Mouse (Mus musculus) heart, embryonic 13.5 days (tissue): ENCODE measurements at regions not wholly inside any gene's neighbourhood (a gene's known extent, or its start where the extent isn't known, plus 50 kb on each side); places are given as distances from the start of the nearest gene placed in this dataset.
A peak's percentile ranks its signal among the peaks of the same experiment; 100 is the strongest.

Source experiments
- ATAC-seq: fragments of 200-750 bp; cut with Nextera tagmentation; 2 replicates; pipeline ENCODE4 v1.8.0; 2017; ENCODE audit warnings: moderate TSS enrichment; ENCODE audit not compliant: insufficient number of reproducible peaks, low FRiP score, low TSS enrichment; ENCODE audit errors: extremely low read depth
- H3K27ac ChIP-seq: fragments of 300-500 bp; sonication (generic); replicated peaks from 2 replicates; pipeline ENCODE4 v1.5.1; 2015; ENCODE audit warnings: moderate library complexity, mild to moderate bottlenecking, inconsistent platforms
- H3K27me3 ChIP-seq: fragments of 300-500 bp; sonication (generic); replicated peaks from 2 replicates; pipeline ENCODE4 v1.6.1; 2015; ENCODE audit warnings: mild to moderate bottlenecking, inconsistent platforms
- H3K36me3 ChIP-seq: fragments of 300-500 bp; sonication (generic); 2 replicates; pipeline ENCODE4 v1.6.1; 2015; ENCODE audit warnings: mild to moderate bottlenecking, inconsistent platforms
- H3K4me1 ChIP-seq: fragments of 300-500 bp; sonication (generic); 2 replicates; pipeline ENCODE4 v1.6.1; 2015; ENCODE audit warnings: inconsistent platforms
- H3K4me2 ChIP-seq: fragments of 300-500 bp; sonication (generic); 2 replicates; pipeline ENCODE4 v1.6.1; 2015; ENCODE audit warnings: inconsistent platforms, mild to moderate bottlenecking, moderate library complexity
- H3K4me3 ChIP-seq: fragments of 300-500 bp; sonication (generic); 2 replicates; pipeline ENCODE4 v1.5.1; 2015; ENCODE audit warnings: moderate library complexity, mild to moderate bottlenecking, inconsistent platforms
- H3K9ac ChIP-seq: fragments of 300-500 bp; sonication (generic); 2 replicates; pipeline ENCODE4 v1.6.1; 2015; ENCODE audit warnings: inconsistent platforms, mild to moderate bottlenecking, moderate library complexity
- H3K9me3 ChIP-seq: fragments of 300-500 bp; sonication (generic); 2 replicates; pipeline ENCODE4 v1.6.1; 2016; ENCODE audit warnings: inconsistent platforms
- WGBS: fragments of 180-500 bp; shearing (Covaris S2); methylation state at CpG from one replicate; pipeline ENCODE4 v1.1.7; 2015; ENCODE audit warnings: mixed read lengths; 5-methylcytosine and 5-hydroxymethylcytosine counted together

DNA sequence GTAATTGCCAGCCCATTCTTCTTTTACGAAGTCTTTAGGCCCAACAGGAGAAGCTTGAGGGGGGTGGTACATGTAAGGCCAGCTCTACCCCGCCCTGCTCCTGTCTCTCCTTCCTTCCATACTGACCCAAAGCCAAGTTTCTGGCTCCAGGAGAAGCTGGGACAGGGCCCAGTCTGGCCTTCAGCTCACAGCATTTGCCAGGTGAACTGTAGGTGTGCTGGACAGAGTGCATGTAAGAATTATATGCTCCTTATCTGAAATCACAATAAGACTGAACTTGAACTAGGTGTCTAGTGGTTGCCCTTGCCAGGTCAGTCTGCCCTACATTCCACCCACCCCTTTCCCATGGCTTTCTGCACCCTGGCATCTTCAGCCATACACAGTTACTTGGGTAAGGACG is 260.2 kb downstream of the 3100002H09Rik start:
- no peaks in the 10 kb centered on the region for H3K9me3 ChIP-seq
- peaks cover 7% of the 10 kb centered on the region; the same call in 1 of the 2 replicates for H3K27me3 ChIP-seq
- H3K4me3 ChIP-seq, result no peak overlapping the region
- H3K4me1 ChIP-seq, result no peaks in the 10 kb centered on the region
- no peak for ATAC-seq
- no peak overlapping the region for H3K9ac ChIP-seq
- 86% methylated on average over 3 of the region's 3 CpGs for WGBS
- H3K27ac ChIP-seq, result no peak overlapping the region
- no peak overlapping the region for H3K4me2 ChIP-seq
- no peaks in the 10 kb centered on the region for H3K36me3 ChIP-seq

- Histone ChIP-seq H3K9ac (no peak overlapping the region), H3K4me1 (no peaks in the 10 kb centered on the region), H3K27ac (no peak overlapping the region), H3K27me3 (peaks cover 7% of the 10 kb centered on the region; the same call in 1 of the 2 replicates), H3K9me3 (no peaks in the 10 kb centered on the region), H3K4me3 (no peak overlapping the region), H3K36me3 (no peaks in the 10 kb centered on the region), H3K4me2 (no peak overlapping the region)
- WGBS, result 67% methylated on average over 15 of the region's 15 CpGs
- ATAC-seq, result no peak
These were observed 260.9 kb downstream of the 3100002H09Rik start for GRCm38 (mm10) chr4:124349610-124350295.

DNA sequence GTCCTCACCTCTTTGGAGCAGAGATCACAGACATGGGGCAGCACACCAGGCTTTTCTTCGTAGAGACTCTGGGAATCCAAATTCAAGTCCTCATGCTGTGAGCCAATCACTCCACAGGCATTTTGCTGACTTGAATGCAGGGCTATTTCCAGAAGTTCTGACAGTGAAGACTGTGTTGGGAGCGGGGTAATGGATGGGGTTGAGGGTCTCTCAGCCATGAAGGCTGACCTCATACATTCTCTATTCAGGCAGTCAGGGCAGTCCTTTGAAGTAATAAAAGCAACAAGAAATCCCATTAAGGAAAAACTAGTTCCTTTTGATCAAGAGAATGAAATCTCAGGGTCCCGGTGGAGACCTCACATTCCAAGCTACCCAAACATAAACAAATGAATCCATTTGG is 261.5 kb downstream of the 3100002H09Rik start:
- no peak overlapping the region for H3K4me3 ChIP-seq
- H3K27ac ChIP-seq, result no peak overlapping the region
- H3K9me3 ChIP-seq, result no peaks in the 10 kb centered on the region
- no peaks in the 10 kb centered on the region for H3K4me1 ChIP-seq
- ATAC-seq, result no peak
- H3K4me2 ChIP-seq, result no peak overlapping the region
- WGBS, result 53% methylated on average over 3 of the region's 3 CpGs
- H3K27me3 ChIP-seq, result peaks cover 7% of the 10 kb centered on the region; the same call in 1 of the 2 replicates
- H3K9ac ChIP-seq, result no peak overlapping the region
- no peaks in the 10 kb centered on the region for H3K36me3 ChIP-seq

DNA sequence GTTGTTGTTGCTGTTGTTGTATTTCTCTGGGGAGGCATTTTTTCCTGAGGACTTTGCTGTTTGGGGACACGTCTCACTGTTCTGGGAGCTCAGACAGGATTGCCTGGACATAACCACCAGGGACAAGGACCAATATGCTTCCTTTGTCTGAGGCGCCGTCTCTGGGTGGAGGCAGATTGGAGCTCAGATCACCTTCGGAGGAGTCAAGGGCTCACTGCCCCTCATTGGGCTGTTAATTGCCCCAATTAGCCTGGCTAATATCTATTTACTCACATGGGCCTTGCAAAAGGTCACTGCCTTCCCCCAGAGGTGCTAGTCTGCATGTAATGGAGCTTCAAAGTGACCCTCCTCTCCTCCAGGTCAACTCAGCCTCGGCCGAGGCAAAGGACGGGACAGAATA is 270.5 kb downstream of the 3100002H09Rik start:
- Histone ChIP-seq H3K27me3 (no peaks in the 10 kb centered on the region), H3K4me2 (no peak overlapping the region), H3K27ac (no peak overlapping the region), H3K4me1 (no peaks in the 10 kb centered on the region), H3K9me3 (peaks cover 8% of the 10 kb centered on the region; the same call in 1 of the 2 replicates), H3K36me3 (no peaks in the 10 kb centered on the region), H3K9ac (no peak overlapping the region), H3K4me3 (no peak overlapping the region)
- no peak for ATAC-seq
- WGBS, result 48% methylated on average over 7 of the region's 7 CpGs

- Histone ChIP-seq H3K4me1 (no peaks in the 10 kb centered on the region), H3K9ac (no peak overlapping the region), H3K27me3 (no peaks in the 10 kb centered on the region), H3K9me3 (peaks cover 5% of the 10 kb centered on the region; the same call in 1 of the 2 replicates), H3K4me2 (no peak overlapping the region), H3K4me3 (no peak overlapping the region), H3K27ac (no peak overlapping the region), H3K36me3 (no peaks in the 10 kb centered on the region)
- 69% methylated on average over 2 of the region's 2 CpGs for WGBS
- ATAC-seq, result no peak
These were observed 274.9 kb downstream of the 3100002H09Rik start for GRCm38 (mm10) chr4:124335726-124336125.

DNA sequence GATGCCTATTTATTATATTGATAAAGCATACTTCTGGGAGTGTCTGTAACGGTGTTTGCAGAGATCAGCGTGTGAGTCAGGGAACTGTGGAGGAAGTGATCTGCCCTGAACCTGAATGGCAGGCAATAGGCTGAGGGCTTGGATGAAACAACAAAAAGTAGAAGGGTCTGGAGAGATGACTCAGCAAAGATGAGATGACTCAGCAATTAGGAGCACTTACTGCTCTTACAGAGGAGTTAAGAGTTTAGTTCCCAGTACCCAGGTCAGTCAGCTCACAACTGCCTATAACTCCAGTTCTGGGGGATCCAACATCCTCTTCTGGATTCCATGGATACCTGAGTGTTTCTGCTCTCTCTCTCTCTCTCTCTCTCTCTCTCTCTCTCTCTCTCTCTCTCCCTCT is 277.6 kb downstream of the 3100002H09Rik start:
- peak; percentile 78 for ATAC-seq
- Histone ChIP-seq H3K4me2 (no peak overlapping the region), H3K36me3 (no peaks in the 10 kb centered on the region), H3K9ac (no peak overlapping the region), H3K4me3 (no peak overlapping the region), H3K4me1 (no peaks in the 10 kb centered on the region), H3K27me3 (no peaks in the 10 kb centered on the region), H3K27ac (no peak overlapping the region), H3K9me3 (peaks cover 5% of the 10 kb centered on the region; the same call in 1 of the 2 replicates)
- 83% methylated on average over 2 of the region's 2 CpGs for WGBS

GRCm38 (mm10) chr4:124332416-124332815 is 278.2 kb downstream of the 3100002H09Rik start:
- no peak overlapping the region for H3K4me2 ChIP-seq
- H3K27ac ChIP-seq, result no peak overlapping the region
- no peaks in the 10 kb centered on the region for H3K36me3 ChIP-seq
- no peaks in the 10 kb centered on the region for H3K27me3 ChIP-seq
- WGBS, result 82% methylated on average over 12 of the region's 12 CpGs
- no peaks in the 10 kb centered on the region for H3K4me1 ChIP-seq
- H3K4me3 ChIP-seq, result no peak overlapping the region
- no peak overlapping the region for H3K9ac ChIP-seq
- no peak for ATAC-seq
- peaks cover 5% of the 10 kb centered on the region; the same call in 1 of the 2 replicates for H3K9me3 ChIP-seq

- 72% methylated on average over 15 of the region's 15 CpGs for WGBS
- no peaks in the 10 kb centered on the region for H3K27me3 ChIP-seq
- no peaks in the 10 kb centered on the region for H3K36me3 ChIP-seq
- no peak overlapping the region for H3K27ac ChIP-seq
- H3K4me2 ChIP-seq, result no peak overlapping the region
- no peak for ATAC-seq
- H3K4me1 ChIP-seq, result no peaks in the 10 kb centered on the region
- no peak overlapping the region for H3K4me3 ChIP-seq
- no peak overlapping the region for H3K9ac ChIP-seq
- no peaks in the 10 kb centered on the region; the same call in 1 of the 2 replicates for H3K9me3 ChIP-seq
These were observed 281.4 kb downstream of the 3100002H09Rik start for GRCm38 (mm10) chr4:124329107-124329771.

GRCm38 (mm10) chr4:124326301-124326700 is 284.3 kb downstream of the 3100002H09Rik start:
- Histone ChIP-seq H3K36me3 (no peaks in the 10 kb centered on the region), H3K9ac (no peak overlapping the region), H3K27ac (no peak overlapping the region), H3K4me2 (no peak overlapping the region), H3K4me1 (no peaks in the 10 kb centered on the region), H3K27me3 (peaks cover 5% of the 10 kb centered on the region; the same call in 1 of the 2 replicates), H3K4me3 (no peak overlapping the region), H3K9me3 (no peaks in the 10 kb centered on the region; the same call in 1 of the 2 replicates)
- no peak for ATAC-seq
- 83% methylated on average over 9 of the region's 9 CpGs for WGBS

GRCm38 (mm10) chr4:124323589-124323988 is 287.0 kb downstream of the 3100002H09Rik start:
- no peak overlapping the region for H3K9ac ChIP-seq
- H3K27me3 ChIP-seq, result peaks cover 9% of the 10 kb centered on the region; the same call in 1 of the 2 replicates
- H3K27ac ChIP-seq, result no peak overlapping the region
- 64% methylated on average over 3 of the region's 3 CpGs for WGBS
- ATAC-seq, result no peak
- H3K4me2 ChIP-seq, result no peak overlapping the region
- no peaks in the 10 kb centered on the region for H3K36me3 ChIP-seq
- H3K9me3 ChIP-seq, result no peaks in the 10 kb centered on the region; the same call in 1 of the 2 replicates
- no peaks in the 10 kb centered on the region for H3K4me1 ChIP-seq
- H3K4me3 ChIP-seq, result no peak overlapping the region

GRCm38 (mm10) chr4:124321221-124321620 is 289.4 kb downstream of the 3100002H09Rik start:
- Histone ChIP-seq H3K4me2 (no peak overlapping the region), H3K9ac (no peak overlapping the region), H3K27ac (no peak overlapping the region), H3K4me1 (no peaks in the 10 kb centered on the region), H3K4me3 (no peak overlapping the region), H3K9me3 (no peaks in the 10 kb centered on the region; the same call in 1 of the 2 replicates), H3K27me3 (peaks cover 16% of the 10 kb centered on the region; the same call in 1 of the 2 replicates), H3K36me3 (no peaks in the 10 kb centered on the region)
- no peak for ATAC-seq
- WGBS, result 51% methylated on average over 7 of the region's 7 CpGs
